Mouse (Mus musculus) G1E (cell line): ENCODE measurements around the gene Dtnbp1.

Source experiments
- CTCF ChIP-seq: IDR thresholded peaks from 2 replicates; pipeline ENCODE4 v1.5.1; 2012; ENCODE audit warnings: low read depth, low read length, inconsistent platforms, mixed read lengths
- GATA1 ChIP-seq: IDR thresholded peaks from 2 replicates; pipeline ENCODE4 v1.6.1; 2012; ENCODE audit warnings: borderline replicate concordance, low read length, inconsistent platforms, mixed read lengths
- GATA2 ChIP-seq: IDR thresholded peaks from 2 replicates; pipeline ENCODE4 v1.6.1; 2012; ENCODE audit warnings: low read depth, low read length, inconsistent platforms, borderline replicate concordance
- POLR2AphosphoS5 ChIP-seq: IDR thresholded peaks from 2 replicates; pipeline ENCODE4 v1.6.1; 2012; ENCODE audit warnings: low read depth, low read length, inconsistent platforms; ENCODE audit not compliant: insufficient replicate concordance
- TAL1 ChIP-seq: conservative IDR thresholded peaks from 2 replicates; pipeline ENCODE4 v1.6.1; 2012; ENCODE audit warnings: low read depth, low read length, inconsistent platforms, mixed read lengths

DNA sequence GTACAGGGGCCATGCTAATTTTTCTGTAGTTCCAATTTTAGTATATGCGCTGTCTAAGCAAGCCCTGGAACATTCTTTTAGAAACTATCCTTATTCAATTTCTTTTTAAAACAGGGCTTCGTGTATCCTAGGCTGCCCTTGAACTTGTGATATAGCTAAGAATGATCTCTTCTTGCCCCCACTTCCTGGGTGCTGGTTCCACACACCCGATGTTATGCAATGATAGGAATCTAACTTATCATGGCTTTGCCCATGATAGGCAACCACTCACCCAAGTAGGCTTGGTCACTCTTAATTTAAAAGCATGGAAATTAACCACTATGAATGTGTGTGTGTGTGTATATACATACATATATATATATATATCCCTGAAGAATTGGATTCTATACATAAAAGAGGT is 24.3 kb upstream of the Dtnbp1 start:
- TF ChIP-seq CTCF = no peak
- TF ChIP-seq TAL1 = no peak
- TF ChIP-seq GATA1 = no peak
- TF ChIP-seq GATA2 = no peak
- no peak for TF ChIP-seq POLR2AphosphoS5
